Mouse (Mus musculus) urinary bladder, postnatal 10 days (tissue): ENCODE data around the gene Idua.

Source experiments
- DNase-seq: peaks from one replicate; pipeline ENCODE4 v3.0.0; 2022; ENCODE audit warnings: low spot score

Gene Idua

DNA sequence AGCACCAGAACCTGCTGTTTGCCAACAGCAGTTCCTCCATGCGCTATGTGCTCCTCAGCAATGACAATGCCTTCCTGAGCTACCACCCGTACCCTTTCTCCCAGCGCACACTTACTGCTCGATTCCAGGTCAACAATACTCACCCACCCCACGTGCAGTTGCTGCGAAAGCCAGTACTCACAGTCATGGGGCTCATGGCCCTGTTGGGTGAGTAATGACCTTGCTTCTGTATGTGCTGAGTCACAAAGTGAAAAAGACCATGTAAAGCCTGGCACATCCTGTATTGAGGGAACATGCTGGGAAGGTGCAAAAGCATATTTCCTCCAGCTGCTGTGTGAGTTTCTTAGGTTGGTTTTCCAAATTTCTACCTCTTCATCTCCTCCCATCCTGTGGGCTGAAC is 20.7 kb downstream of the Idua start:
- DNase-seq, result no peak

DNA sequence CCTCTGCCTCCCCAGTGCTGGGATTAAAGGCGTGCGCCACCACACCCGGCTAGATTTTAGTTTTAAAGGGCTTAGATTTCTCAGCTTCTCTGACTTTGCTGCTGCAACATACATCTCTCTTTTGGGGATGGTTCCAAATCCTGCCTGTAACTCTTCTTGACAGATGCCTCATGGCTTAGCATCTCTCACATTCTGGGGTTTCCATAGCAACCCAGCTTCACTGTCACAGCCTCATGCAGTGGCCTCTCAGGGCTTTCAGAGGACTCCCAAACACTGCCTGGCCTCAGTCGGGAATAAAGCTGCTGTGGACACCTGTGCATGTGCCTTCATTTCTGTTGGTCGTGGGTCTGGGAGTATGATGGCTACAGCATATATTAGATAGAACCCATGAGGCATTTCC is 29.0 kb downstream of the Idua start:
- DNase-seq, result no peak

DNA sequence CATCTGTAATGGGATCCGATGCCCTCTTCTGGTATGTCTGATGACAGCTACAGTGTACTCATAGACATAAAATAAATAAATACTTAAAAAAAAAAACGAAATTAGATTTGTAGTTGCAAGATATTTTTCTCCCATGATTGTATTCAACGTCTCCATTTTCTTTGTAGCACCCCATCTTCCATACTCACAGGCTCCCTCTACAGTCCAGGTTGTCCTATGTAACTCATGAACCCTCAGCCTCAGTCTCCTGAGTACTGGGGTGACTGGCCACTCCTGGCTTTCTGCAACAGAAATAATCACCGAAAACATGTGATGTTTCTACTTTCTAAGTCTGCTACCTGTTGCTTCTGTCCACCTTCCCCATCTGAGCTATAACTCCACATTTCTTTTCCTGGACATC is 31.0 kb downstream of the Idua start:
- DNase-seq, result no peak

DNA sequence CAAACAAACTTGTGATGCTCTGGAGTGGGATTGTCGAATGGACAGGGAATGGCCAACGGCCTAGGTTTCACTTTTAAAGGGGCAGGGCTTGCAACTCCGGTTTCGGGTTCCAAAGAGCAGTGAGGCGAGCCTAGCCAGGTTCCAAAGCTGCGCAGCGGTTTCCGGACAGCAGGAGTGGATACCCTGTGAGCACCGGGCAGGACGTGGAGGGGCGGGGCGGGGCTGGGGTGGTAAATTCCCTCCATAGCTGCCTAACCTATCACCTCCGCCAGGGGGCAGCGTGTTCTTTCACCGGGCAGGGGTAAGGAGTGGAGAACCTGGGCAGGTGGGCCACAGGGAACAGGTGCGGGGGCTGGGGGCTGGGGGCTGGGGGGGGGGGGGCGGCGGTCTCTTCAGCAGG is 32.1 kb downstream of the Idua start, which contains the start of gene Fgfrl1:
Fgfrl1 (plus strand) TSS at position 112 of the 400 bp plus-strand sequence.
- no peak for DNase-seq

DNA sequence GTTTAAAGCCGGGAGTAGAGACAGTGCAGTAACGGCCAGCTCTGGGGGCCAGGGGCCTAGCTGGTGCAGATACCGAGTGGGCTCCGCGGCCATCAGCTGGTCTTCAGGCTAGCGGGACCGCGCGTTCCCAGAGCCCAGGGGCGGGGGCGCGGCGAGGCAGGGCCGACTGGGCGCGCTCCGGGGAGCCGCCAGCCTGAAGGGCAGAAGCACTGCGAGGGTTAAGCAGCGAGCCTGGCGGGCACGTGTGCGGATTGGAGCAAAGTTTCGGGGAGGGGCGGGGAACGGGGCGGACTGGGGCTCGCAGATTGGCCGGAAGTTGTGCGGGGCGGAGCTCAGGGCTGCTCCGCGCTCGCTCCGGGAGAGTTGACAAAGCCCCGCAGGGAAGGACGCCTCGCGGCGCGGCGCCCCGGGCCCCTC is 33.7 kb downstream of the Idua start:
- DNase-seq, result peak; percentile 52

DNA sequence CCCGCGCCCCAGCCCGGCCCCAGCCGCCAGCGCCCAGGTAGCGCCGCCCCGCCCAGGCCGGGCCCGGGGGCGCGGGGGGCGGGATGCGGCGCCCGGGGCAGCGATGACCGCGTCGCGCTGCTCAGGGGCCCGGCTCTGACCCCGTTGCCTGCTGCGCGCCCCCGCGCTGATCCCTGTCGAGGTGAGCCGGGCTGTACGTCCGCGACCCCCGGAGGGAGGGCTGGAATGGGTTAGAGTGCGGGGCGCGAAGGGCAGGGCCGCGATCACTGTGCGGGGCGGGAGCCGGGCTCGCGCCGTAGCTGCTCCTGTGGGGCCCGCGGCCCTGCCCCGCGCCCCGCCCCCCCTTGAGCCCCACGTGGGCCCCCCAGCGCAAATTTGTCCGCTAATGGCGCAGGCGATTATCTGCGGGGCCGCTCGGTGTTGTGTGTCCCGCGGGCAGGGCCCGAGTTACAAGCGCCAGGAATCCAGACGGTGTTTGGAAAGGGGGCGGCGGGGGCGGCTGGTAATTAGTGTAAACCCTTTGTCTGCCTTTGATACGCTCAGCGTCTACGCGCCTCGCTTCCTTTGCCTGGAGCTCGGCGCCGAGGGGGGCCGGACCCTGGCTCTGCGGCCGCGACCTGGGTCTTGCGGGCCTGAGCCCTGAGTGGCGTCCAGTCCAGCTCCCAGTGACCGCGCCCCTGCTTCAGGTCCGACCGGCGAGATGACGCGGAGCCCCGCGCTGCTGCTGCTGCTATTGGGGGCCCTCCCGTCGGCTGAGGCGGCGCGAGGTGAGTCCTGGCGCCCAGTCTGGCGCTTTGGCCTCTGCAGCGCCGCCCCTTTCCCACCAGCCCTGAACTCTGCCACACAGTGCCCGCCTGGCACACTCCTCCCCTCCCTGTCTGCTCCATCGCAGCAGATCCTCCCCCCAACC is 34.5 kb downstream of the Idua start:
- no peak for DNase-seq

DNA sequence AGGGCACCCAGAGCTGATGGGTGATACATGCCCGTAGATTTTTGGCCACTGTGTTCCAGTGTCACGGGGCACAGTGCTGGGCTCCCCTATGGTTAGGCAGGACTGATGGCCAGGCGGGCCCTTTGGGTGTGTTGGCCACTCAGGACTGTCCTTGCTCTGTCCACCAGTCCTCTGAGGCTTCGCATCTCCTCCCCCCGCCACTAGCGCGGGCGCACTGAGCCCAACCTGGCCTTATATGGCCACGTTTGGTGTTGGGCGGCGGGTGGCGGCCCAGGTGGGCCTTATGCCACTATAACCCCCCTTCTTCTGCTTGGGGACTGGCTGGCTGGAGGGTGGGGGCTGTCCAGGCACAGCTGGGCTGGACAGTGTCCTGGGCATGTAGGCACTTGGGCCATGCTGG is 35.7 kb downstream of the Idua start:
- no peak for DNase-seq

DNA sequence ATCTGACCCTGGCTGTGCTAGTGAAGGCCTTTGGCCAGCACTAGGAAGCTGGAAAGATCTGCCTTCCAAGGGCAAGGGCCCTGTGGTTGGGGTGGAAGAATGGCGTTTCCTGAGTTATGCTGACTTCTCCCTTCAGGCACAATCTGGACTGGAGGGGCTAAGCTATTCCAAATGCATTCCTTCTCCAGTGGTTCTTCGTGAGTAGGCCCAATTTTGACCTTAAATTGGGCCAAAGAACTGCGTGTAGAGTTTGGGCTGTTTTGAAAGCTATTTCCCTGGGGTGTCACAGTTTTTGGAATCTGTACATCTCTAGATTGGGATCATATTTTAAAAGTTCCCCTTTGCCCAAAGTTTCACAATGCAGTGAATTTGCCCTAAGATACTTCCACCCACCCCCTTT is 36.4 kb downstream of the Idua start:
- DNase-seq, result no peak

DNA sequence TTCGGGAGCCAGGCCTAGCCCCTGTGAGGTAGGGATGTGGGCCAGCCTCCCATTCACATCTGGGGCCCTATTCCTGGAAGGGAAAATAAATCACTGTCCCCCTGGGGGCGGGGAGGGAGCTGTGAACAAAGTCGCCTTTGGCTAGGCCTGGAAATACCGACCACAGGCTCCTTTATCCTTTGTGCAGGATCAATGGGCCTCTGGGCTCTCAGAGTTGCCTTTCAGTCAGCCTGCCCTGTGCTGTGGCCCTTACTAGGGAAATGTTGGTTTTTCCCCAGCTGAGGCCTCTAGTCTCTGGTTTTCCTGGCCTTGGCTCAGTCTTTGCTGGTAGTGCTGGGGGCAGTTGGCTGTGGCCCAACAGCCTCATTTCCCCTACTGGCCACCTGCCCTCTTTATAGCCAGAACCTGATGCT is 37.2 kb downstream of the Idua start:
- no peak for DNase-seq

DNA sequence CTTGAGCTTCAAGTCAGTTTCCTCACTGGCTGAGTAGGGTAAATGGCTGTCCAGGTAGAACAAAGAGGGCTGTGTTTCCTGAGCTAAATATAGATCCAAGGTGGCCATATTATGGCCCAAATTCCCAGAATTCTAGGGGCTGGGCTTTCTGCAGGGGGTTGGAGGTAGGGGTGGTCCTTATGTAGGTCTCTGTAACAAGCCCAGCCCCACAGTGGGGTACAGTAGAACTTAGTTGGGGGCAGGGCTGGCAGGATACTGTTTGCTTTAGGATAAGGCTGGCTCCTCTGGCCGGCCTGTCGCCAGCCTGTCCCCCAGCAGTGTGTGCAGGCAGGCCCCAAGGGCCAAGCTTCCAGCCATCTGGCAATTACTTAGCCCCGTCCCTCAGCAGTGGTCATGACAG is 40.2 kb downstream of the Idua start:
- DNase-seq, result no peak

DNA sequence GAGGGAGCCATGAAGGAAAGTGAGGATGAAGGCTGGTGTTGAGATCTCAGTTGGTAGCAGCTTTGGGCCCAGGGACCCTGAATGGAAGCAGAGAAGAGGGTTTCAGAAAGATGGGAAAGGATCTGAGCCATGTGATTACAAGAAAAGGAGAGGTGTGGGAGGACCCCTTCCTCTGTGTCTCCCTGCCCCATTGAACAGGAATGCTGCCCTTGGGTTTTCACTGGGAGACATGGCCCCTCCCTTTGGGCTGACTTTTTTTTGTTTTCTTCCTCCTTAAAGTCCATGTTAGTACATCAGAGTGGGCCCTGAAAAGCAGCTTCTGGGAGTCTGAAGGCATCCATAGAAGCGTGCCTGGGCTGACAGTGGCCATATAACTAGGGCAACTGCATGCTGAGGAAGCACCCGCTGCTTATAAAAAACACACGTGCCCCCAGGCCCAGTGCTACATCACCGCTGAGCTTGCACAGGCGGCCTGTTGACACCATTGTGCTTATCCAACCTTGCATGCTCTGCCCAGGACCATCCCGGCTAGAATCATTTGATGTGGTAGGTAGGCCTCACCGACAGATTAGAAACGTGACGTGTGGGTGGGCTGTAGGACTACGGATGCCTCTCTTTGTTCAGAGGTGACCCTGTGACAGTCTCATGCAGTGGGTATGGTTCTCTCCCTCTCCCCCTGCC is 41.4 kb downstream of the Idua start:
- DNase-seq, result no peak

DNA sequence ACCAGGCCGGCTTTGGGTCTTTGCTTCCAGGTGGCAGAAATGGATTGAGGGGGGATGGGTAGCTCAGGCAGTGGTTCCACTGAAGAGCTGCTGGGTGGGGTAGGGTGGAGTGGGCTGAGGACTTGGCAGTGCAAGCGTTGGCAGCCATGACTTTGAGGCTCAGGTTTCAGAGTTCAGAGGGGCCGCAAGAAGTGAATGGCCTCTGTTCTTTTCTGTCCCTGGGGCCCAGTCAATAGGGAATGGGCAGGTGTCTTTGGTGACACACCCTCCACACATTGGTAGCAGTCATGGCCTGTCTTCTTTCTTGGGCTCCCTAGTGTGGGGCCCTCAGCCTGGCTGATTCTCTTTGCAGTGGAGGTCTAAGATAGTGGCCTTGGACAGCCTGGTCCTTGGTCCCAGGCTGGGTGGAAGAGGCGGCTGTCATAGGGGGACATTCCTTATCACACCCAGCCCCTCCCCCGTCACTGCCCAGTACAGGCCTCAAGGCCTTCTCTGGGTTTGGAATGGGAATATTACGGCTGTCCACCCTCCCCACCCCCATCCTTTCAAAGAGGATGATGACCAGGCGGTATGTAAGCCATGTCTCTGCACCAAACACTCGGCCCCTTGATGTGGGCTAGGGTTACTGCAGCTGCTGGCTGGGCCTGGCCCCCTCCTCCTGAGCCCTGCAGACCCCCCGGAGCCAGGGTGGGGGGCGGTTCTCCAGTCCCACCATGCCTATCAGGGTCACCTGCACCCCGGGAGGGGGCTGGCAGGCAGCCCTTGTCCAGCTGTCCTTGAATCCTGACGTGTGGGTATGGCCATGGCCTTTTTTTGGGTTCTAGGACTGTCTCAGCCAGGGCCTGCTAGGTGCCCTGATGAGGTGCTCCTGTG is 43.9 kb downstream of the Idua start:
- no peak for DNase-seq

DNA sequence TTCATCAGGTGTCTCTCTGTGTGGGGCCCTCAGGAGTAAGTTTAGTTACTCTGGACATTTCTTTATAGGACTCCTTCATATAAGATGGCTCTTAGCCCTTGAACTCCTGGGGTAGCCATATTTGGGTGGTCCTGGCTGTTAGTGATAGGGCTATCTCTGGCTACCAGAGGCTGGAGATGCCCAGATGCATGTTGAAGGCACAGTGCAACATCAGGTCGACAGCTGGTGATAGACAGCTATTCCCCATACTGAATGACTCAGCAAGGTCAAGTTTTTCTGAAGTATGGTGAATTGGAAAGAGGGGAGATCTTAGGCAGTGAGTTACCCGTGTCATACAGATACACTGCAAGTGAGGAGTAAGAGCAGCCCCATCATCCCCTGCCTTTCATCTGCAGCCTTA is 47.6 kb downstream of the Idua start:
- no peak for DNase-seq

DNA sequence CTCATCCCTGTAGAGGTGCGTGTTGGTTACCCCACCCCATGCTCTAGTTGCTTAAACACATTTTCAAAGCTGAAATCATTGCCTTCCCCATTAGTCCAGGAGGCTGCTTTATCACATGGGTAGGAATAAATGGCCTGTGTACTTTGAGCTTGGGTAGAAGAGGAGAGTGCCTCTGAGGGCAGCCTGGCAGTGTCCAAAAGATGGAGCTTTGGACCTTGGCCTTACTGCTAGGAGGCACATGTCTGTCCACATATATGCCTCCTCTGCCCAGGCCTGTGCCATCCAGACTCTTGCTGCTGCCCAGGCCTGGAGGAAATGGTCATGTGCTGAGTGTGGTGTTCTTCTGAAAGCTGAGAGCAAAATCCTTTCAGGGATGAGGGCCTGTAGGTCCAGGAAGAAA is 48.3 kb downstream of the Idua start:
- no peak for DNase-seq

DNA sequence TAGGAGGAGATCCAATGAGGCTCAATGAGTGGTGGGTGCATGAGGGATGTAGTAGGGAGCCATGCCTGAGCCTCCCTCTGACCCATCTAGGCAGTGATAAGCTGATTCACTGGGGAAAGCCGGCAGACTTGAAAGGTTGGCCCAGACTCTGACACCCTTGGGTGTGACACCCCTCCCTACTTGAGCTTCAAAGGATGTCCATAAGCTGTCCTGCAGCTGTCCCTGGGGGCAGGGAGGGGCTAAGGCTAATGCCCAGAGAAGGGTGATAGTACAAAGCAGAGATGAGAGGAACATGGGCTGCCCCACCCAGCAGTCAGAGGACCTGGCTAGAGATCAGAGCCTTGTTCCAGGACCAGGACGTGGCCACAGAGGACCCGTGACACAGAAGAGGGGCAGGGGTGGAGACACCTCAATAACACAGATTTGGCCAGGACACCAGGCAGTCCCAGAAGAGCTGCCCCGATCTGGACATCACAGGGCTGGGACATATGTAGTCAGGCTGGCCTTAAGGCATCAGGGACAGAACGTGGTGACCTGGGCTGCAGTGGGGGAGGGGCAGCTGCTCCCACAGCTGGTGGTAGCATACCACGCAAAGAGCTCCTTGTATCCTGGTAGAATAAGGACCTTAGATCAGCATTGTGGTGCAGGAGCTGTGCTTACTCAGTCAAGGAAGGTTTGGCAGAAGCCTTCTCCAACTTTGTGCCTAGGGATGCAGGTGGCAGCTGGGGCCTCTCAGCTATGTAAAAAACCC is 49.0 kb downstream of the Idua start:
- no peak for DNase-seq

DNA sequence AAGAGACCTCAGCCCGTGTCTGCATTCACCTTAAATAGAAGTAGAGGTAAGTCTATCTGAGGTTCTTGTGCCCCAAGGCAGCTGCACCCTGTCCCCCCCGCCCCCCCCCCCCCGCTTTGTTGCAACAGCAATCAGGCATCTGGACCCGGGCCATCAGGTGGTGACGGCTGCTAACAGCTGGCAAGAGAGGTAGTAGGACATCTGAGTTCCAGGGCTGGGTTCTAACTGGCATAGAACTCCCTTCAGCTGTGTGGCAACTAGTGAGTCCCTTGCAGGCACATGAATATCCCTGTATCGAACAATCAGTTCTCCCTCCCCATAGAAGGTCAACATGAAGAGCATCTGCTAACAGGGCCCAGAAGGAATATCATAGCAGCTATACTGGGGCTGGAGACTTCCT is 51.8 kb downstream of the Idua start:
- no peak for DNase-seq

DNA sequence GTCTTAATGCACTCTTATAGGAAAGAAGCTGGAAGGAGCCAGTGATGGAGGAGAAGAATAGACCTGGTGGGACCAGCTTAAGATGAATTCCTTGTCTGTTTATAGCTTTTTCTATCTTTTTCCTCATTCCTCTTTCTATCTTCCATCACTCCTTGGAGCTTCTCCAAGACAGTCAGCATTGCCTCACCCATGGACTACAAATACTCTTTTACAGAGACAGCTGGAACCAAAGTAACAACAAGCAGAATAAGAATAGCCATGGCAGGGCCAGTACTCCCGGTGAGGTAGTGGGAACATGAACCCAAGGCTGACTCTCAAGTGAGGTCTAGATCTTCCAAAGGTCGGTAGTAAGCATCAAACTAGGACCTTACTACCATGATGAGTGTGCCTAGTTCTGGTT is 53.0 kb downstream of the Idua start:
- DNase-seq, result no peak

DNA sequence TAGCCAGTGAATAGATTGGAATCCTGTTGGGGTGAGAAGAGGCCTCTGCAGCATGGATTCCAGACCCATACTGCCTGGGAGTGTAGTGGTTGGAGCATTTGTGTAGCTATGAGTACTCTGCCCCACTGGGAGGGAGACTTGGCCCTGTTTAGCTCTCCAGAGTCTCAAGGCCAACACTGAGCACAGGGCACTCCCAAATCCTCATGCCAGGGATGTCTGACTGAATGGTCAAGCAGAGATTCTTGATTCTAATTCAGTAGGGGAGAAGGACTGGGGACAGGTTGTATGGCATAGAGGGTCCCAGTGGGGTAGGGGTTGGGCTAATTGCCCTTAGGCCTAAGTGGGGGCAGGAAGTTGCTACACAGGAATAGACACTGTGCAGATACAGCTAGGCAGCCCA is 53.6 kb downstream of the Idua start:
- DNase-seq, result no peak

DNA sequence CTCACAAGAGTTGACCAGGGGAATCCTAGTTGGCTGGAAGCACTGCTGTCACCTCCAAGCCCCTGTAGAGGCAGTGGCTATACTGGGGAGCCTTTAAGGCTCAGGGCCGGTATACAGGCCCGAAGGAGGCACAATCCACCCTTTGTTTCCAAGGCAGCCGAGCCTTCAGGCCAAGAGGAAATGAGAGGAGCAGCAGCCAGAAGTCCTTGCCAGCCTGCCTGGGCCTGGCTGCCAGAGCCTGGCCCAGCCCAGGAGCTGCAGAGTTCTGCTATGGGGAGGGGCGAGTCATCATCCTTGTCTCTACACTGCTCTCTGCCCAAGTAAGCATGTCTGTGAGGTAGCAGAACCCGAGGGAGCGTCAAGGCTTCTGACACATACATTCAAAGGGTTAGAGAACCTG is 54.0 kb downstream of the Idua start:
- no peak for DNase-seq

DNA sequence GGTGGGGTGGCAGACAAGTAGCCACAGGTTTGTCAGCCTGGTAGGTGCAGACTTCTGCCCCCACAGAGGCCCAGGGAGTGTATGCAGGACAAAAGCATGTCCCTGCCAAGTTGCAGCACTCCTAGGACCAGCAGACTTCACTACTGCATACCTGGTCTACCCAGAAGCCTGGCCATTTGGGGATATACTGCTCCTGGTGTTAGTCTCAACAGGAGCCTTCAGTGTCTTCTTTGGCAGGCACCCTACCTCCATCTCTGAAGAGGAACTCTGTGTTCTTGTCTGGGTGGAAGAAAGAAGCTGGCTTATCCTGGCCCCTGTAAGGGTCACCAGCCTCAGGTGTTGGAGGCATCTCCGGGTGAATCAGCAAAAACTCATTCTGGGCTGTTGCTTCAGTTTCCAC is 55.8 kb downstream of the Idua start:
- DNase-seq, result no peak

DNA sequence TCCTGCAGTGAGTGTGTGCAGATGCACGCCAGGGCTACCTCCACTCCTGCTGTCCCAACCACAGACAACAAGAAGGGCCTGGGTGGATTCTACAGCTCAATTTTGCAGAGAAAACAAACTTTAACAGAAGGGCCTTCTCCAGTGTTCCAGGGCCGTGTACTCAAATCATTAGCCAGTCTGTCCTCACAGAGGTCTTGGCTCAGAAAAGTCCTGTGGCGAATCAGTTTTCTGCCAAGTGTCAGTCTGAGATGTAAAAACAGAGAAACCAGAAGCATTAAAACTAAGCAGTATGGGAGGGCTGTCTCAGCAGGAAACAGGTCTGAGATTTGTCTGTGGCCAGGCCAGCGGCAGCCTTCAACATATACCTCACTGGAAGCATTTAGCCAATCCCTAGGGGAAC is 57.9 kb downstream of the Idua start:
- DNase-seq, result no peak

DNA sequence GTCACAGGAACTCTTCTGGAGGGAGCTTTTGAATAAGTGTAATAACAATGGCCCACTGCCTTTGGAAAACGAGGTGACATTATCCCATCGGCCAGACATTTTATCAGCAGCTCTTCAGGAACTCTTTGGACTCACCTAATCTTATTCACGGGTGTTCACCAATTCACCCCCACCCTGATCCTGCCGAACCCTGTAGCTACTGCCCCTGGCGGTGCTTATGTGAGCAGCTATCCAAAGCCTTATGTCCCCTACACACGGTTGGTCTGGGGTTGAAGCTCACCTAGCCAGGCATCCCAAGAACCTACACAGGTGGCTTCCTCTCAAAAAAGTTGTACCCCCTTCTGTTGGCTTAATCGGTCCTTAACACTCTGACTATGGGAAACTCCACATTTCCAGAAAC is 59.6 kb downstream of the Idua start:
- no peak for DNase-seq
